Mouse (Mus musculus) A20 (cell line): ENCODE results near the gene Icam2.

Source experiments
- DNase-seq: peaks from one replicate; pipeline ENCODE4 v3.0.0-alpha.2; 2011; ENCODE audit warnings: low read depth, low spot score

Icam2 gene

GRCm38 (mm10) chr11:106391546-106392188, 3.8 kb upstream of the Icam2 start:
- peak; percentile 80 for DNase-seq

DNA sequence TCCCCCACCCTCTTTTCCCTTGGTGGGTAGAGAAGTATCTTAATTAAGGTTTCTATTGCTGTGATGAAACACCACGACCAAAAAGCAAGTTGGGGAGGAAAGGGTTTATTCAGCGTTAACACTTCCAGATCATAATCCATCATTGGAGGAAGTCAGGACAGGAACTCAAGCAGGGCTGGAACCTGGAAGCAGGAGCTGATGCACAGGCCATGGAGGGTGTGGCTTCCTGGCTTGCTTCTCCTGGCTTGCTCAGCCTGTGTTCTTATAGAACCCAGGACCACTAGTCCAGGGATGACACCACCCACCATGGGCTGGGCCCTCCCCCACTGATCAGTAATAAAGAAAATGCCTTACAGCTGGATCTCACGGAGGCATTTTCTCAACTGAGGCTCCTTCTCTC, 2.9 kb upstream of the Icam2 start:
- no peak for DNase-seq

DNA sequence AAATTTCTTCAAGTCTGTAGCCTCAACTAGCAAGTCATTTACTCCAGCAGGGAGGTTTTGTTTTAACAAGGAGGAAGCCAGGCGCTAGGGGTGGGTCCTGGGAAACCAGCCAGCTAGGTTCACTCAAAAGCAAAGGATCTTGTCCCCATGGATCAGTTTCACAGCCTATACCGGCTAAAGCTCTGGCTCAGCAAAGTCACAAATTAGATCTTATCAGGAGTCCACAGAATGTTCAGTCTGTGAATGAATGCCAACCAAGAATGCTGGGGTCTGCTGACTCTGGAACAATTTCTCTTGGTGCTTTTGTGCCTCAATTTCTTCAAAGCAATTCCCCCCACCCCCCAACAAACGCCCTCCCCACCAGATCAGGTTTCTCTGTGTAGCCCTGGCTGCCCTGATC, 1.7 kb upstream of the Icam2 start:
- DNase-seq = no peak

DNA sequence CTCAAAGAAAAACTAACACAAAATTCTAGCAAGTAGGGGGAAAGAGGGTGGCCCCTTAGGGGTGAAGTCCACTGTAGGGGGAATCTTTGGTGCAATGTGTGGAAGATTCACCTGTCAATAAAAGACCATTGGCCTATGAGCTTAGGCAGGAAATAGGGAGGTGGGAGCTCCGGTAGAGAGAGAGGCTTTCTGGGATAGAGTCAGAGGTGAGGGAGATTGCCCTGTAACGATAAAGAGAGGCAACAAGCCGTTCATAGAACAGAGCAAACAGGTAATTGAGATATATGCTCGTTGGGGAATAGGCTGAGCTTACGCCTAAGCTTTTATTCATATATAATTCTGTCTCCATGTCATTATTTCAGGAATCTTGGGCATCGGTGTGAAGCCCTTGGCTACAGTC, 855 bp downstream of the Icam2 start:
- DNase-seq = peak; percentile 83

DNA sequence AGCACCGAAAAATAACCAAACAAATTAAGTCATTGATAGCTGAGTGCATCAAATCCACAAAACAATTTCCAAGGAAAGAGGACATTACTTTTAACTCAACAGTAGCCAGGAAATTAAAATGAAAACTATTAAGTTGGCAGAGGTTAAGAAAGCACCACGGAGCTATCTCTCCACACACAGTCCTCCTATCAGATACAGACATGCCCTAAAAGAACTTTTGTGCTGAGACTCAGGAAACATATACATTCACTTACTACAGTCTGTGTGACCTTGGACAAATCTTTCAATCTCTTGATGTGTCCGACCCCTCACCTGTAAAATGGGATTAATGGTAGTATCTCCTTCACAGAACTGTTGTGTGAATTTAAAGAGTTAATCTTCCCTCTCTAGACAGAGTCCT, 1.5 kb downstream of the Icam2 start:
- DNase-seq = no peak

- DNase-seq = no peak
Measured at GRCm38 (mm10) chr11:106383051-106383790, 4.7 kb downstream of the Icam2 start.

- DNase-seq = no peak
Measured at GRCm38 (mm10) chr11:106382424-106382823, 5.5 kb downstream of the Icam2 start.

- no peak for DNase-seq
Measured at GRCm38 (mm10) chr11:106381883-106382282, 6.0 kb downstream of the Icam2 start.

- DNase-seq = no peak
Measured at GRCm38 (mm10) chr11:106381011-106381410, 6.9 kb downstream of the Icam2 start.

DNA sequence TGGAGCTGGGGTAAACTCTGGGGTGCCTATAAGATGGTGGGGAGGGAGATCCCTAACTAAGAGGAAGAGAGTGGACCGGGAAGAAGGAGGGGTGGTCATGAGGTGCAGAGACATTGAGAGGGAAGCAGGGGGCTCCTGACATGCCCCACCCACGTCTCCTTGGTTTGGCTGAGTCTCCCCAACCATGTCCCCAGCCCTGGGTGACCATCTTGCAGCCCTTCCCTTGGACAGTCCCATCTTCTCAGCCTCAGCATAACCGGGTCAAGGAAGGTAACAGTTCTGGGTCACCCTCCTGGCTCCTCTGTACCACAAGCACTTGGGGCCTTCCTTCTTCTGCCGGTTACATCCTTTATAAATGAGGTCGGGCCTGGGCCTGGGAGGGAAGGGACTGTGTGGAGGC, 12.9 kb downstream of the Icam2 start:
- DNase-seq = no peak

DNA sequence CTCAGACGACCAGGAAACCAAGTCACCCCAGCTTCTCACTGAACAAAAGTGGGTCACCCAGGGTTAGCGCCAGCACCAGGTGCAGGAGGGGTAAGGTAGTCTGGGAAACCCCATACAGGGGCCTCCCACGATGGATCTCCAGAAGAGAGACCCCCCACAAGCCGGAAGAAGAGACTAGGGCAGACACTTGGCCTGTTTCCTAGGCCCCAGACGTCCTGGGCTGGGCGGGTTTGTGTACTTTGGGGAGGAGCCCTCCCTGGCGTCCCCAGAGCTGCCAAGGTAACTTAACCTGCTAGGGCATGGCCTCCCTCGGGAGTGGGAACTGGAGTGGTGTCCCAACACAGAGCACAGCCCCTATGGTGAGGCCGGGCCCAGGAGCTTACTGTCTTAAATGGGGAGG, 13.3 kb downstream of the Icam2 start:
- no peak for DNase-seq

DNA sequence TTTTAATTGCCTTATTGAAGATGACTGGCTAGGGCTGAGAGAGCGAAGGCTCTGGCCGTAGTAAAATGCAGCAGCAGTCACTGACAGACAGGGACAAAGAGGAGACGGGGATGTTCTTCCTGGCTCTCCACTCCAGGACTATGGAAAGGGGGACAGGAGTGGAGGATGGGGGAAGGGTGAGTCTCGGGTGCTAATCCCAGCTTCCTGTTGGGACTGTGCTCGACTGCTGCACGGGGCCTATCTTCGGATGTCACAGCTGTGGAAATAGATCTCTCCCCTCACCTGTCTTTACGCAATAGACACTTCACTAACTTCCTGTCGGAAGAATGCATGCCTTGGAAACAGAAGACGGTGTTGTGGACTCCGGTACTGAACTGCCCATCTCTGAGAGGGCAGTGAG, 13.9 kb downstream of the Icam2 start:
- no peak for DNase-seq

DNA sequence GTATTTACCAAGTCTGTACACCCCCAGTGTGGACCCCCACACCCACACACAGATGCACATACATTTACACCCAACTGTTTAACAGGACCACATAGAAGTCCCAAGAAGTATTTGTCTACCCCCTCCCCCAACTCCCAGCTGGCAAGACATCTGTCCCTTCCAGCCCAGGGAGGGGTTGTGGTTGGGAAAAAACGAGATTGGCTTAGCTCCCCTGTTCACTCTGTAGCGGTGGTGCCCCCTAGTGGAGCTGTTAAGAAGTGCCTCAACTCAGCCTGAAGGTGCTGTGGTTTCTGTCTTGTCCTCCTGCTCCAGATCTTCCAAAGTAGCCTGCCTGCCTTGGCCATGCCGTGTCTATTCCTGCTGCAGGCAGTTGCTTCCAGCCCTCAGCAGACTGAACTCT, 21.6 kb downstream of the Icam2 start:
- DNase-seq = peak; percentile 66

GRCm38 (mm10) chr11:106365366-106365765, 22.5 kb downstream of the Icam2 start, which contains the start of gene Prr29:
Gene Prr29, plus strand, starts transcription at chr11:106365472.
- DNase-seq = no peak

DNA sequence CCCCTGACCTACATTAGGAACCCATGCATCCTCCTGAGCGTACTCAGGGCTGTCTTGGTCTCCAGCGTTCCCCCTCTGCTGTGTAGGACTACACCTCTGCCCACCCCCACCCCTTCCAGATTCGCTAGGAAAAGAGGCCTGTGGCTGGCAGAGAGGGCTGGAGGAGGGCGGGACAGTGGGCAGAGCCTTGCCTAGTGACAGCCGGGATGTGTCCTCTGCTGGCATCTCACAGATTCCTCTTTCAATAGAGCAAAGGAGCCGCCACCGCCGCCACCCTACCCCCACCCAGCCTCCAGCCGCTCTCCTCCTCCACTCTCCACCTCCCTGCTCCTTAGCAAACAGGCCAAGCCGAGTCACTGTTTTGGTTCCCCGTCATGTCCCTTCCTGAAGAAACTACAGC, 23.2 kb downstream of the Icam2 start:
- DNase-seq = no peak

DNA sequence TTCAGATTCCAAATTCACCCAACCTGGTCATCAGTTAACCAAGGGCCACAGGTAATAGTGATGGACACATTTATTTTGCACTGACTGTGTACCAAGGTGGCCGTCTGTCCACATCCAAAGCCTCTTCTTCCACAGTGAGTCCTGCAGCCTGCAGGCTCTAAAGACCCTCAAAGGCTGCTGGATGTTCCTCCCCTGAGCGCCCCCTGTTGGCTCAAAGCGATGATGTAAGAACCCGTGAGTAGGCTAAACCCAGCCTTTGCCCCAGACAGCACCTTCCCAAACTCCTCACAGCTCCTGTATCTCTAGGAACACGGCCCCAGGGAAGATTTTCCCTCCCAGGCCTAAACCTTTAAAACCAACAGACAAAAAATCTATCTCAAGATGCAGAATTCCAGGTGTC, 28.5 kb downstream of the Icam2 start:
- peak; percentile 58 for DNase-seq

- DNase-seq = no peak
Measured at GRCm38 (mm10) chr11:106355382-106356128, 32.3 kb downstream of the Icam2 start.

DNA sequence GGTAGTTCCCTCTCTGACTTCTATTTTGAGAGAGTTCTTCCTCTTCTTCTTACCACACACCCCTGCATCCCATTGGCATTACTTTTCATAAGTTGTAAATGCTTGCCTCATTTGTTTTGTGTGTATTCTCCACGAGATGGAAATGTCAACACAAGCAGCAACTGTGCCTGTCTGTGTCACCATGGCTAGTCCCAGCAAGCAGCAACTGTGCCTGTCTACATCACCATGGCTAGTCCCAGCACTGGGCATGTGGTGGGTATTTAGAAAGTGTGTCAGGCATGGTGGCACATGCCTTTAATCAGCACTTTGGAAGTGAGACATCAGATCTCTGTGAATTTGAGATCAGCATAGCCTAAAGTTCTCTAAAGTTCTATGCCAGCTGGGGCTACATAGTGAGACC, 33.7 kb downstream of the Icam2 start:
- DNase-seq = no peak

DNA sequence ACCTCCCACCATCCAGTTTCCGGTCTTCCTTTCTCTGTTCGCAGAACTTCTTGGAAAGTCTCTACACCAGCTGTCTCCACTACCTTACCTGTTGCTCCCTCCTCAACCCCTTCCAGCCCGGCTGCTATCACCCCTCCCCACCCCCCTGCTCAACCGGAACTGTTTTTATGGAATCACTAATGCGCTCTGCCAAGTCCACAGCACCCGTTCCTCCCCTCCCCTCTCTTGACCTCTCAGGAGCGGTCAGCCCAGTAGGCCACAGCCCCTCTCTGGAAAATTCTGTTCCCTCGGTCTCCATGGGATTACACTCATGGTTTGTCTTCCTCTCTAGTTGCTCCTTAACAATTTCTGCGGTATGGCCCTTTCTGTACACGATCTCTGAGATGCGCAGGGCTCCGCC, 34.7 kb downstream of the Icam2 start, which contains the start of gene Scn4a:
Scn4a (minus strand) TSS at position 101 of the 400 bp plus-strand sequence.
- DNase-seq = no peak

GRCm38 (mm10) chr11:106351941-106352340, 35.9 kb downstream of the Icam2 start:
- DNase-seq = no peak

GRCm38 (mm10) chr11:106351253-106351652, 36.6 kb downstream of the Icam2 start:
- DNase-seq = no peak

DNA sequence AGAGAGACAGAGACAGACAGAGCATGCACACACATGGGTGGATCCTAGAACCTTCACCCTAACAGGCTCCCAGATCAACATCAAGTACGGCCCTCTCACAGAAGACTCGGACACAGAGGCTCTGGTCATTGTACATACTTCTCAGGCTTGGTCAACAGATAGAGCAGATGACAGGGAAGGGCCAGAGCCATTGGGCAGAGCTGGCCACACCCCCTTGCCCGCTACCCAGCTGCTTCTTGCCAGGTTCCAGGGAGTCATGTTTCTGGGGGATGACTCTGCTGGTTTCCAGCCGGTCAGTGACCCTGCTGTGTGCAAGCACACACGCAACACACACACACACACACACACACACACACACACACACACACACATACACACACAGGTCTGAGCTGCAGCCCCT, 37.0 kb downstream of the Icam2 start:
- no peak for DNase-seq

- DNase-seq = no peak
Measured at GRCm38 (mm10) chr11:106349772-106350171, 38.1 kb downstream of the Icam2 start.
